8 mouse cellular contexts compared by ENCODE assay signal in the genomic region with DNA sequence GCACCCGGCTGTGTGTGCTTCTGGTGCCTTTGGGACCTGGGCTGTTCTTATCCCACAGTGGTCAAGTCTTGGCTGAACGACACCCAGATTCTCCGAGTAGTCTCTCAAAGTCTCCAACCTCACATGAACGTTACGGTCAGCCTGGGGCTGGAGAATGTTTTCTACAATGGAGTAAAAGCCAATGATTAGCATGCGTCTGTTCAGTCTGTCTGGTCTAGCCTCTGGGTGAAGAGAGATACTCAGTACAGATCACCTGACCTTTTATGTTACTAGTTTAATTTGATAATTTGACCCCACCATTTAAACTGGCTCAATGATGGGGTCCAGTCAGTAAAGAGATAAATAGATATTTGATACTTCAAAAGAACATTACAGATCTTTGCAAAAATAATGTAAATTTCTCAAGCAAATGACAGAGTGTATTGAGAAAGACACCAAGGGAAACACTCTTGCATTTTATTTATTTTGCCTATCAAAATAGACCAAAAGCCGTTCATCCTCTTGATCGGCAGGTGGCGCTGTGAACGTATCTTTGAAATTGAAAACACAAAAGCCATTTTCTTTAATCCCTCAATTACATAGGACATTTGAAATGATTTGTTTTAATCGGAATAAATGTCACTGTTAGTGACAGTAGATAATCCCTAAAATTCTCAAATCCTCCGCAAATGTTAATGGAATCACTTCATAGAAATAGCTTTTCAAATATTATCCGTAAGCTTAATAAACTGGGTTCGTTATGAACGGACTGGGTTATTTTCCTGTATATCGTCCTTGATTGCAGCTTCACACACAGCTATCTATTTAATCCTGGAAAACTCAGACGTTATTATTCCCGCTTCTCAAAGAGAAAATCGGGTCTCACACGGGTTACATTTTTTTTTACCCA. TPM values are rescaled to one million over a fixed set of nuclear protein-coding genes. Genes with fewer than 3 reads are reported as not detected.
A peak's percentile ranks its signal among the peaks of the same experiment; 100 is the strongest.
DNase-seq lines count a peak whose midpoint lies in the region; ATAC-seq lines count a peak whose summit lies in the region.

No protein-coding gene starts in this region.

- H3K4me3 ChIP-seq in forebrain, embryonic 14.5 days (ENCODE audit: low read depth, low read length) = peak overlapping the region; percentile 31
- peak overlapping the region; percentile 40 for H3K4me3 ChIP-seq in hindbrain, embryonic 15.5 days

- no peaks in the 10 kb centered on the region for H3K9me3 ChIP-seq in forebrain, embryonic 14.5 days (replicated peaks; ENCODE audit: control insufficient read depth, low read length)
- H3K9me3 ChIP-seq in hindbrain, embryonic 15.5 days = no peaks in the 10 kb centered on the region

- intact Hi-C loops in heart, postnatal 25 days (cut with DNase I) = loop anchor here (5.0 to 10.0 kb wide), 3 partner anchors 216 to 776 kb away; no protein-coding TSS in a partner anchor
- intact Hi-C loops in left cerebral cortex, postnatal 14 days (cut with DNase I) = loop anchor here (5.0 to 10.0 kb wide), 5 partner anchors 101 to 809 kb away; partner anchors contain the start of genes Ankmy2, Bzw2 and Tspan13

- peak; percentile 59 for ATAC-seq in forebrain, embryonic 14.5 days
- peak; percentile 50 for ATAC-seq in hindbrain, embryonic 15.5 days (ENCODE audit: low FRiP score, low read depth)
- peak; percentile 77 for ATAC-seq in megakaryocyte progenitor cell, adult 5-6 weeks (replicated peaks; ENCODE audit: poor library complexity)

- peak; percentile 79 for DNase-seq in heart, adult 11 months
- no peak for DNase-seq in heart, postnatal 25 days (ENCODE audit: low spot score)
- DNase-seq in cerebellum, adult 11 months = peak; percentile 32
- DNase-seq in forebrain, embryonic 14.5 days (ENCODE audit: low spot score) = peak; percentile 93
- peak; percentile 64 to 84 for DNase-seq in left cerebral cortex, postnatal 14 days (ENCODE audit: low spot score in 2 of 2)
- peak; percentile 84 for DNase-seq in right cerebral cortex, postnatal 4 days

- H3K4me2 ChIP-seq in forebrain, embryonic 14.5 days (ENCODE audit: low read length) = peak overlapping the region; percentile 52
- peak overlapping the region; percentile 68 for H3K4me2 ChIP-seq in hindbrain, embryonic 15.5 days

- H3K4me1 ChIP-seq in forebrain, embryonic 14.5 days (ENCODE audit: control insufficient read depth, insufficient read depth, low read length) = peaks cover 4% of the 10 kb centered on the region; the same call in 1 of the 2 replicates
- peaks cover 9% of the 10 kb centered on the region for H3K4me1 ChIP-seq in hindbrain, embryonic 15.5 days (replicated peaks)

- peak overlapping the region; percentile 55 for H3K9ac ChIP-seq in forebrain, embryonic 14.5 days (ENCODE audit: low read length)
- H3K9ac ChIP-seq in hindbrain, embryonic 15.5 days = peak overlapping the region; percentile 53

- H3K27me3 ChIP-seq in forebrain, embryonic 14.5 days (replicated peaks; ENCODE audit: control insufficient read depth, insufficient read depth, low read length) = no peaks in the 10 kb centered on the region
- no peaks in the 10 kb centered on the region for H3K27me3 ChIP-seq in hindbrain, embryonic 15.5 days

- 16% methylated on average over 20 of the region's 20 CpGs for WGBS in forebrain, embryonic 14.5 days
- 15% methylated on average over 20 of the region's 20 CpGs for WGBS in hindbrain, embryonic 15.5 days

- H3K36me3 ChIP-seq in forebrain, embryonic 14.5 days (ENCODE audit: control insufficient read depth, insufficient read depth, low read length) = no peaks in the 10 kb centered on the region
- H3K36me3 ChIP-seq in hindbrain, embryonic 15.5 days = no peaks in the 10 kb centered on the region

- peak overlapping the region; percentile 39 for H3K27ac ChIP-seq in forebrain, embryonic 14.5 days (ENCODE audit: low read depth, low read length)
- peak overlapping the region; percentile 80 for H3K27ac ChIP-seq in hindbrain, embryonic 15.5 days (replicated peaks)

RNA-seq across cellular contexts. Expression of gene Agr3, which starts 29.3 kb away (rescaled TPM):
- total RNA-seq in heart, postnatal 25 days (2021) = not detected
- polyA plus RNA-seq in forebrain, embryonic 14.5 days (2014; fragmentation: Nextera tagmentation; extraction: Ambion mirVana) = not detected in 2 replicates
- 0.45 TPM in 1 of 2 replicates, not detected in the other for polyA plus RNA-seq in hindbrain, embryonic 15.5 days (2015; fragmentation: Nextera tagmentation; extraction: Ambion mirVana)
- not detected for total RNA-seq in left cerebral cortex, postnatal 14 days (2021)
- not detected in 2 replicates for total RNA-seq in megakaryocyte progenitor cell, adult 5-6 weeks (2015)
- not detected in 2 replicates for total RNA-seq in megakaryocyte progenitor cell, adult 5-6 weeks (2017)
